Mouse (Mus musculus) testis, adult 2 months (tissue): ENCODE measurements around the gene Pdcl2.

Source experiments
- CTCF ChIP-seq: fragments of 200-500 bp; IDR thresholded peaks from 2 replicates; pipeline ENCODE4 v1.5.1; 2012; ENCODE audit warnings: low read depth, mild to moderate bottlenecking, inconsistent platforms, low read length, moderate library complexity; ENCODE audit not compliant: control insufficient read depth, insufficient read depth, insufficient replicate concordance
- POLR2A ChIP-seq: fragments of 200-500 bp; IDR thresholded peaks from 2 replicates; pipeline ENCODE4 v1.6.1; 2012; ENCODE audit warnings: low read depth, mild to moderate bottlenecking, inconsistent platforms, low read length, moderate library complexity; ENCODE audit not compliant: control insufficient read depth

- no peak for TF ChIP-seq CTCF
- TF ChIP-seq POLR2A = no peak
Measured at GRCm38 (mm10) chr5:76288256-76288655, 42.7 kb downstream of the Pdcl2 start.
